Mouse (Mus musculus): ENCODE measurements around the gene Prkn. TPM values are rescaled to one million over a fixed set of nuclear protein-coding genes. Genes with fewer than 3 reads are reported as not detected.

Prkn gene
- total and polyA plus RNA-seq, 3 experiments = 0.39 to 0.50 TPM; not detected in 1

- no peak for TF ChIP-seq POLR2AphosphoS5 (IDR thresholded peaks at IDR 0.05; ENCODE audit: borderline replicate concordance, low read depth, low read length)
- TF ChIP-seq MAZ (IDR thresholded peaks at IDR 0.05; ENCODE audit: low read depth, low read length) = no peak
- no peak for TF ChIP-seq TBP (IDR thresholded peaks at IDR 0.05; ENCODE audit: low read depth, low read length)
- no peak for TF ChIP-seq GABPA (IDR thresholded peaks at IDR 0.05; ENCODE audit: low read depth, low read length)
- TF ChIP-seq MAX (IDR thresholded peaks at IDR 0.05; ENCODE audit: low read length) = no peak
- no peak for TF ChIP-seq MXI1 (IDR thresholded peaks at IDR 0.05; ENCODE audit: low read depth, low read length)
- Histone ChIP-seq H3K27me3 (ENCODE audit: control insufficient read depth in 1 of 2, insufficient read depth in 2 of 2, low read length in 2 of 2) (peaks cover 0 to 4% of the 10 kb centered on the region in 2 experiments; a peak in 2 of 4 replicates), H3K9me3 (replicated peaks; ENCODE audit: insufficient read depth, low read length) (no peaks in the 10 kb centered on the region), H3K9ac (ENCODE audit: control insufficient read depth, low read depth, low read length, poor library complexity, severe bottlenecking) (no peak overlapping the region), H3K4me3 (ENCODE audit: control insufficient read depth in 1 of 2, insufficient read depth in 1 of 2, low read depth in 2 of 2, low read length in 2 of 2) (no peak overlapping the region), H3K4me1 (ENCODE audit: control insufficient read depth in 1 of 2, insufficient read depth in 2 of 2, low read length in 2 of 2) (no peaks in the 10 kb centered on the region), H3K36me3 (ENCODE audit: control insufficient read depth in 1 of 2, insufficient read depth in 2 of 2, low read length in 2 of 2) (no peaks in the 10 kb centered on the region), H3K27ac (ENCODE audit: control insufficient read depth, low read depth, low read length) (no peak overlapping the region), H3K79me2 (ENCODE audit: control insufficient read depth, insufficient read depth, low read length, poor library complexity) (no peaks in the 10 kb centered on the region)
- no peak for DNase-seq (ENCODE audit: low read depth, low spot score)
Observed at GRCm38 (mm10) chr17:11642328-11642727, 802.1 kb downstream of the Prkn start.

- Histone ChIP-seq H3K4me1 (ENCODE audit: control insufficient read depth in 1 of 2, insufficient read depth in 2 of 2, low read length in 2 of 2) (no peaks in the 10 kb centered on the region), H3K9me3 (replicated peaks; ENCODE audit: insufficient read depth, low read length) (no peaks in the 10 kb centered on the region), H3K36me3 (ENCODE audit: control insufficient read depth in 1 of 2, insufficient read depth in 2 of 2, low read length in 2 of 2) (no peaks in the 10 kb centered on the region), H3K79me2 (ENCODE audit: control insufficient read depth, insufficient read depth, low read length, poor library complexity) (no peaks in the 10 kb centered on the region), H3K27ac (ENCODE audit: control insufficient read depth, low read depth, low read length) (no peak overlapping the region), H3K9ac (ENCODE audit: control insufficient read depth, low read depth, low read length, poor library complexity, severe bottlenecking) (no peak overlapping the region), H3K4me3 (ENCODE audit: control insufficient read depth in 1 of 2, insufficient read depth in 1 of 2, low read depth in 2 of 2, low read length in 2 of 2) (no peak overlapping the region), H3K27me3 (ENCODE audit: control insufficient read depth in 1 of 2, insufficient read depth in 2 of 2, low read length in 2 of 2) (peaks cover 0 to 4% of the 10 kb centered on the region in 2 experiments; a peak in 2 of 4 replicates)
- DNase-seq (ENCODE audit: low read depth, low spot score) = no peak
- TF ChIP-seq USF2 (IDR thresholded peaks at IDR 0.05; ENCODE audit: borderline replicate concordance in 1 of 2, insufficient read depth in 1 of 2, low read depth in 1 of 2, low read length in 2 of 2) = no peak
- no peak for TF ChIP-seq POLR2AphosphoS2 (IDR thresholded peaks at IDR 0.05; ENCODE audit: low read length)
- no peak for TF ChIP-seq JUND (IDR thresholded peaks at IDR 0.05; ENCODE audit: low read depth, low read length)
- TF ChIP-seq ELF1 (IDR thresholded peaks at IDR 0.05; ENCODE audit: low read depth, low read length) = no peak
- TF ChIP-seq BHLHE40 (IDR thresholded peaks at IDR 0.05; ENCODE audit: borderline replicate concordance, low read depth, low read length) = no peak
- TF ChIP-seq USF1 (IDR thresholded peaks at IDR 0.05; ENCODE audit: low read depth, low read length) = no peak
- TF ChIP-seq CHD2 (IDR thresholded peaks at IDR 0.05; ENCODE audit: low read length) = no peak
- no peak for TF ChIP-seq CHD1 (IDR thresholded peaks at IDR 0.05; ENCODE audit: low read depth, low read length)
- no peak for TF ChIP-seq GATA1 (IDR thresholded peaks at IDR 0.05; ENCODE audit: low read depth, low read length)
- no peak for TF ChIP-seq RAD21 (IDR thresholded peaks at IDR 0.05; ENCODE audit: low read depth, low read length)
Observed at GRCm38 (mm10) chr17:11644016-11644415, 803.8 kb downstream of the Prkn start.

Data from MEL (cell line).